Mouse (Mus musculus) adrenal gland (tissue): ENCODE measurements around the gene P2ry10b.

ENCODE experiments used
- intact Hi-C: fragments of 180-260 bp; cut with DNase I; formaldehyde crosslinking; loops from one replicate; pipeline ENCODE4 v1.15.1; 2025
- long read RNA-seq, 2 experiments: library from polyadenylated mRNA; unstranded; transcript quantifications; one replicate each; pipeline ENCODE4 v2.0.0; 2020; ENCODE audit warnings: borderline replicate concordance in 1 of 2; ENCODE audit not compliant: insufficient replicate concordance in 1 of 2

P2ry10b gene
- long read RNA-seq, experiment 1, partial matches to known transcripts, result 0 of 3 reads
- long read RNA-seq, experiment 1, other reads (novel, unspliced or antisense), result 0 of 3 reads
- long read RNA-seq, experiment 2, result 0 reads

DNA sequence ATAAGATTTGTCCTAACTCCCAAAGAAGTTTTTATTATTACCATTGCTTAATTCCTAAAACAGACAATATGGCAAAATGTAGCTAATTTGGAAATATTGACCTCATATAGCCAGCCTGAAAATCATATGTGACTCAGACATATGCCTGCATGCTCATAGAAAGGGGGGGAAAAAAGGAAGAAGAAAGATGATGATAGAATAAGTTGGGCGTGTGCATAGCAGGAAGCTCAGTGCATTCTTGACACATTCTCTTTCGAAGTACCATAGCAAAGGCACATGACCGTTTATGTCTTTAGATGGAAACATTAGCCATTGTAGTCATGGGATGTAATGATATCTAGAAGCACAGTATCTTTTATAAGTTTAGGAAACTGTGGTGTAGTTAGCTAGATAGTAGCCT is at the start of gene P2ry10b:
TSS of gene P2ry10b (plus strand) at position 247 of the 400 bp plus-strand sequence.
- intact Hi-C loops, result no loop called here

DNA sequence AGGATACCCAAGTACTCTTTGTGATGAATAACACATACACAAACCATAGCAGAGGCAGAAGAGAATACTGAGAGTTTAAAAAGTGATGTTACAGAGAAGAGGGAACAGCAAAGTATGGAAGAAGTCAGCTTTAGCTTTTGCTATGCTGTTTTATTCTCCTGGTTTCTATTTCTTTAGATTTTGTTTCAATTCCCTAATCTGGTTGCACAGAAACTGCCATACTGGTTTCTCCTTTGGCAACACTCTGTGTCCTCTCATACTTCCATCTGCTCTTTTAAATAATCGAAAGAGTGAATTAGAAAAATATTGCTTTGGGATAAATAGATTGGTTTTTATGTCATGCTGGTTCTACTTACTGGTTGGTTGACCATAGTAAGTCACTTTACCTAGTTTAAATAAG is 32.4 kb upstream of the P2ry10b start:
- intact Hi-C loops, result no loop called here

DNA sequence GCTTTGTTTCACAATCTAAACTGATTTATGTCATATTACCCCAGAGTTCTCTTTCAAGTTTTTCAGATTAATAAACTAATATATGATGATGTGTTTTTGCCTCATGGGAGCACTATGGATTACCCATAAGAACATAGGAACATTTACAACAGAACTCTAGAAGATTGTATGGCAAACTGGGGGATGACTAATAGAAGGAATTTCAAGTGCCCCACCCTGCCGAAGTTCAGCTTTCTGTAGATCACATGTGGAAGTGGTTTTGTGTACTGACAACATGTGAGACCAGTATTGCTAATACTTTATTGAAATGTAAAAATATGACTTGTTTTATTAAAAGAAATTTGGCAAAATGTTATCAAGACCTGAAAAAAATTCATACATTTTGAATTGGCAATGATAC is 31.7 kb upstream of the P2ry10b start:
- intact Hi-C loops, result no loop called here

DNA sequence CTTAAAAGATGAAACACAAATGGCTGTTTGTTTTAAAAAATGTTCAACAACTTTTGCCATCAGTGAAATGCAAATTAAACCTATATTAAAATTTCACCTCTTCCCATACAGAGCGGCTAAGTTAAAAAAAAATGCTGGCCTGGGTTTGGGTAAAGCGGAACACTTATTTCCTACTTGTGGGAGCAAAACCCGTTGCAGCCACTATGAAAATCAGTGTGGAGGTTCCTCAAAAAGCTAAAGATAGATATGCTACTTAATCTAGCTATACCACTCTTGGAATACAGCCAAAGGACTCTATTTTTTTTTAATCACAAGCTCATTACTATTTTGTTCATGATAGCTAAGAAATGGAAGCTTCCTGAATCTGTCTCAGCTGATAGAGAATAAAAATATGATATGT is 5.5 kb upstream of the P2ry10b start:
- intact Hi-C loops, result no loop called here

DNA sequence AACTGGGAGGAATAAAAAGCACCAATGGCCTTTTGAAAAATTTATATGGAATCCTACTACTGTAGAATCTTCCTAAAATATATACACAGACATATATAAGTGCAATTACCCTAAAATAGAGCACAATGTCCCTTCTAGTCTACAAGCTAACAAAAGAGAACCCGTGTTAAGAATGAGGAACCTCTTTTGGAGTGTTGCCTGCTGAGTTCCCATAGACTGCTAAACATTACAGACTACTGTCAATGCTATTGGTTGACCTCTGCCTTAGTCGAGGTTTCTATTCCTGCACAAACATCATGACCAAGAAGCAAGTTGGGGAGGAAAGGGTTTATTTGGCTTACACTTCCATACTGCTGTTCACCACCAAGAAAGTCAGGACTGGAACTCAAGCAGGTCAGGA is 4.8 kb upstream of the P2ry10b start:
- intact Hi-C loops, result no loop called here

DNA sequence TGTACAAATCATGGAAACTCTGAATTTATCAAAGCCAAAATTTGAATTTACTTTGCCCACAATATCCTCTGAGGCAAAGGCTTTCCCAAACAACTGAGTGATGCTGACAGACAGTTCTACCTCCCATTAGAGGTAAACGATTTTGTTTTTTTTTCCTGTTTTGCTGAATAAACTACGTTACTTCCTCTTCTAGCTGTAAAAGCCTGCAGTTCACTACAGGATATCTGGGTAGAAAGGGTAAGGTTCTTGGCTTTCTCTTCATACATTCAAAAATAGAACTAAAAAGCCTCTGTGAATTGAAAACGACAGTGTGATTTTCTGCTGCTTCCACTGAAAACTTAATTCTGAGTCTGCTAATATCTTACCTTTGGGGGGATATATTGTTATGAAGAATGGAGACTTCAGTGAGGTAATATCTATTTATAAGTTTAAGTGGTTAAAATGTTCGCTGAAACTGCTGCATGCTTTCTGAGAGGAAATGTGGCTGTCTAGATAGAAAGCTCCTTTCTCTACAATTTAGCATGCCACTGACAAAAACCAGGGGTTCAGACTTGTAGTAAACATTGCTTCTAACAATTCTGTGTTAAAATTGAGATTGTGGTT is 765 bp downstream of the P2ry10b start:
- intact Hi-C loops, result no loop called here

DNA sequence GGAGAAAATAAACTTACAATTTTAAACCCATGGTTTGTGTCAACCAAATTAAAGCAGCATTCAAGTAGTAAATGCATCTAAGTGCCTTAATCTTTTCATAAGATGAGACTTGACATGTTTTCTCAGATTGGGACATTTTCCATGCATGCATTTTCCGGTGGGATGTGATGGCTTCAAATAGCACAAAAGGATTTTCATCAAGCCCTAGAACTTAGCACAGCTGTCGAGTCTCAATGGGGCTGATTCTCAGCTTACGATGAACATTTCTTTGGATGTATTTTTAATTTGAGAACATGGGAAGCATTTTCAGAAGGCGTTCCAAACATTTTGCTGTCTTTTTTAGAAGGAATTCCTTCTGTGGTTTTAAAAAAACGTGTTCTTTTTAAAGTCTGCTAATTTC is 1.3 kb downstream of the P2ry10b start:
- intact Hi-C loops, result no loop called here

DNA sequence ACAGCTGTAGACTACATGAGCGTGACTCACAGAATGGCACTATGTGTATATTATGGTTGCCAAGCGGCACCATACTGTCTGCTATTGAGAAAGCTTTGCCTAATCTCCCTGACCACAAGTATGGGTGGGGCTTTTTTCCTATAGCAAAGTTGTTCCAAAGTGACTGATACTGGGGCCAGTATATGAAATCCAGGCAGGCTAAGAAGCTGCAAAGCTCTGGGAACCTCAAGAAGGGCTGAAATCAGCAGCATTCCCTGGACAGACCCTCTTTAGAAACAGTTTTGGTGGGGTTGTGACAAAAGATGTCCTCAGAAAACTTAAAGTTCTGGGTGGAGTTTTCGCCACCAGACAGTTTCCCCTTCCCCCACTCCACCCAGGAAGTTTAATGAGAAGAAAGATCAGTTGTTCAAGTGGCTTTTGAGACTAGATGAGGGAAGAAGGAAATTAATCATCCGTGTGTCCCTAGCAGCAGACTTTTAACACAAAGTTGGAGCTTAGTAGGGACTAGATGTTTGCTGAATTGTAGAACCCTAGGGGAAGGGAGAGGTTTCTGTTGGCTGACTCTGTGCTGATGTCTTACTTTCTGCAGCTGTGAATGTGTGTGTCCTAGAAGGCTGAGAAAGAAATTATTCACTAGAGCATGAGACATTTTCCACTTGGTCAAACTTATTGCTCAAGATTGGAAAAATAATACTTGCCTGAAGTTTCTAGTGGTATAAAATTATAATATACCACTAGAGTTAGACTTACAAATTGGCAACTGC is 2.2 kb downstream of the P2ry10b start:
- intact Hi-C loops, result no loop called here

DNA sequence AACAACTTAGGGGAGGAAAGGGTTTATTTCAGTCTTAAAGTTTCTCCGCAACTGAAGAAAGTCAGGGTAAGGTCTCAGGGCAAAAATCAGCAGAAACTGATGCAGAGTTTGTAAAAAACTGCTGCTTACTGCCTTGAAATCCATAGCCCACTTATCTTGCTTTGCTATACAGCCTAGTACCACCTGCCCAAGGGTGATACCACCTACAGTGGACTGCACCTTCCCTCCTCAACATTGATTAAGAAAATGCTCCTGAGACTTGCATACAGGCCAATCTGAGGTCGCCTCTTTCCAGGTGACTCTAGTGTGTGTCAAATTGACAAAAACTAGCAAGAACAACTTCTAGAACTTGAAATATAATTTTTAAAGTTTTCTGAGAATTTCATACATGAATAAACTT is 7.3 kb downstream of the P2ry10b start:
- intact Hi-C loops, result no loop called here

DNA sequence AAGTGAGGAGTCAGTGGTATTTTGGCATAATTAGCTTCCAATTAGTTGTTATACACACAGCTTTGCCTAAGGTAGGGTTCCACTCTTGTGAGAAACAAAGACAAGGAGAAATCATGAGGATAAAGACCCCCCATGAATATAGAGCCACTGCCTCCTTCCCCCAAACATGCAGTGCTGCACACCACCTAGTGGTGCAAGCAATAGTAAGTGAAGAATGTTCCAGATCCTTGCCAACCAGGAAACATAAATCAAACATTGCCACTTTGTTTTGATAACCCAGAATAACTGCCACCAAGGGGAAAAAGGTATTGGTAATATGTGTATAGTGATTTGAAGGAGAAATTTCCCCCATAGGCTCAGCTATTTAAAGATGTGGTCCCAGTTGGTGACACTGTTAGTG is 11.8 kb downstream of the P2ry10b start:
- intact Hi-C loops, result loop anchor here (5.0 kb wide), 1 partner anchor 363 kb away; no protein-coding TSS in a partner anchor

DNA sequence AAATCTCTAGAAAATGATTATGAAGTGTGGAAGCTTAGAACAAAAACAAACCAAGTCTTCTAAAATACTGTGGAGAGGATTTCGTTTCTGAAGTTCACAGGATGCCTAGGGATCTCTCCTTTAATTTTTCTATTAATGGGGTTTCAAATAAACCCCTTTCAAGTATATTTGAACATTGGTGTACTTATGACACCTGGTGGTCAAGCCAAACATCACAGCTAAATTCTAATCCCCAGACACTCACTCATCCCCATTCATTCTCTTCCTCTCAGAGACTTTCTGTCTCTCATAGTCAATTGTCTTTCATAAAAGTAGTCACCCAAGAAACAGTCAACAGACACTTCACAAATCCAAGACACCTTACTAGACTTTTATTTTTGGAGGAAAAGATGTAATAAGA is 19.6 kb downstream of the P2ry10b start:
- intact Hi-C loops, result no loop called here

DNA sequence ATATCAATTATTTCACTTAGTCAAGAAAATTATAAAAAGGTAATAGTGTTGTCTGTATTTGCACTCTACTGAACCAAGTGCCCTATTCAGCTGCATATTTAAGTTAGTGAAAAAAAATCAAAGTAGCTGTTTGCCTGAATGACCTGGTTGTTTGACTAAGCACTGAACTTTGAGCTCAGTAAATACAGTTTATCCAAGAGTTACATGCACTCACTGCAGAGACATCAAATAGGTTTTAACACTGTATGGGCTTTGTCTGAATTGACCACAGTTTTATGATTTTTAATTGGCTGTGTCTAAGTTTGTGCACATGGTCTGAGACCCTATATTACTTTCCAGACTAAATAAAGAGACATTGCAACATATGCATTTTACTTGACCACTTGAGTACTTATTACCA is 20.4 kb downstream of the P2ry10b start:
- intact Hi-C loops, result no loop called here

DNA sequence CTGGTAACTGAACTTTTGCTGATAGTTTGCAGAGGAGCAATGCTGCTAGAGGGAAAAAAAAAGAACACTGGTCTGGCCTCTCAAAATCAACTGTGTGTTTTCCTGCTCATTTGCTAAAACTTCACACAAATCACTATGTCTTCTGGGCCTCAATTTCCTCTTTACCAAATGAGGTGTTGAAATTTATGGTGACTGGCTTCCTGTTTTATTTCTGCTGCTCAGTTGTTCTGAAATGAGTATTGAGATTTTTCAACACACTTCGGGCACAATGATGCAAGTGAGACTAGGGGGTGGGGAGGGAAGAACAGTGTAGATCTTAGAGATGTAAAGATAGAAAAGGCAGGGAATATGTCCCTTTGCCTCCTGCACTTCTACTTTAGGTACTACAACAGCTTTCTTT is 30.0 kb downstream of the P2ry10b start:
- intact Hi-C loops, result no loop called here

DNA sequence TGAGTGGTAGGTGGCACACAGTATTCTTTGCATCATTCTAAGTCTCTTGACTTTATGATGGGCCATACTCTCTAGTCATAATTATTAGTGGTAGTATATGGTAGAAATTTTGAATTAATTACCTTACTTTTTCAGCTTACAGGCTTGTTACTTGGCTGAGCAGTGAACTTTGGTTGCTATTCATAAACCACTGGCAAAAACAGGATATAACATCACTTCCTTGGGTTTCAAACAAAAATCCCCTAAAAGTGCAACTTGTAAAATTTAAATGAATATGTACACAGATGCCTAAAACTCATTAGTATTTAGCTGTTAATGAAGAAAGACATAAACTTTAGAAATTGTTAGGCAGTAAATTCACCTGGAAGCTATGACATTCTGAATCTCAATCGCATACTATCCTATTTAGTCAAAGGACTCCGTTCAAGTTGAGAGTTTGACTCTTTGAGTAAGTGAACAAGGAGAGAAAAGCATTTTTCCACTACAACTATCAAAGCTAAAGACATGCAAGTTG is 68.9 kb downstream of the P2ry10b start:
- intact Hi-C loops, result no loop called here
